Mouse (Mus musculus) lung, postnatal 0 days (tissue): ENCODE data around the gene Hectd4.

ENCODE experiments used
- CTCF ChIP-seq: IDR thresholded peaks from 2 replicates; pipeline ENCODE4 v1.5.1; 2016; ENCODE audit warnings: antibody characterized with exemption, mild to moderate bottlenecking
- EP300 ChIP-seq: IDR thresholded peaks from 2 replicates; pipeline ENCODE4 v1.6.1; 2016; ENCODE audit warnings: antibody characterized with exemption, mild to moderate bottlenecking, control low read depth

DNA sequence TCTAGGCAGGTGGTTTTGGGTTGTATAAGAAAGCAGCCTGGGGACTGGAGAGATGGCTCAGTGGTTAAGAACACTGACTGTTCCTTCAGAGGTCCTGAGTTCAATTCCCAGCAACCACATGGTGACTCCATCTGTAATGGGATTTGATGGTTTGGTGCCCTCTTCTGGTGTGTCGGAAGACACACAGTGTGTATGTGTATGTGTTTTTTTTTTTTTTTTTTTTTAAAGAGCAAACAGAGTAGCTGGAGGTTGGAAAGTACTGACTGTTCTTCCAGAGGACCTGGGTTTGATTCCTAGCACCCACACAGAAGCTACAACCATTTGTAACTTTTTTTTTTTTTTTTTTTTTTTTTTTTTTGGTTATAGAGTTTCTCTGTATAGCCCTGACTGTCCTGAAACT is 12.8 kb downstream of the Hectd4 start:
- TF ChIP-seq CTCF (no peak), EP300 (no peak)
